Comparison of ENCODE assay signal across 7 mouse cellular contexts in genomic region chr11:100575484-100575855, GRCm38 (mm10). TPM values are rescaled to one million over a fixed set of nuclear protein-coding genes. Genes with fewer than 3 reads are reported as not detected.
DNase-seq lines count a peak whose midpoint lies in the region; ATAC-seq and TF ChIP-seq lines count a peak whose summit lies in the region.

No protein-coding gene starts in this region.

- H3K4me1 ChIP-seq in embryonic facial prominence, embryonic 10.5 days: peaks cover 30% of the 10 kb centered on the region
- peaks cover 16% of the 10 kb centered on the region for H3K4me1 ChIP-seq in heart, postnatal 0 days (ENCODE audit: control insufficient read depth, insufficient read depth)
- peaks cover 18% of the 10 kb centered on the region for H3K4me1 ChIP-seq in liver, embryonic 11.5 days (replicated peaks; ENCODE audit: control insufficient read depth, insufficient read depth, low read length)
- H3K4me1 ChIP-seq in small intestine, adult 2 months (ENCODE audit: control insufficient read depth, insufficient read depth, insufficient read length, low read length): peaks cover 12% of the 10 kb centered on the region

- no peak for TF ChIP-seq CTCF in heart, postnatal 0 days (IDR thresholded peaks at IDR 0.05; ENCODE audit: low read depth)
- TF ChIP-seq CTCF in small intestine, adult 2 months (IDR thresholded peaks at IDR 0.05; ENCODE audit: extremely low read depth, insufficient read length, insufficient replicate concordance, low read depth, low read length): no peak

- peaks cover 41% of the 10 kb centered on the region for H3K36me3 ChIP-seq in embryonic facial prominence, embryonic 10.5 days (replicated peaks)
- peaks cover 7% of the 10 kb centered on the region; the same call in 1 of the 2 replicates for H3K36me3 ChIP-seq in heart, postnatal 0 days (replicated peaks; ENCODE audit: control insufficient read depth, insufficient read depth, low read length)
- peaks cover 10% of the 10 kb centered on the region; the same call in 1 of the 2 replicates for H3K36me3 ChIP-seq in liver, embryonic 11.5 days (ENCODE audit: control insufficient read depth, insufficient read depth, low read length)
- peaks cover 11% of the 10 kb centered on the region for H3K36me3 ChIP-seq in small intestine, adult 2 months (ENCODE audit: control insufficient read depth, insufficient read depth, low read length)

- DNase-seq in layer of hippocampus, adult 11-12 months (ENCODE audit: low spot score): peak; percentile 82
- DNase-seq in layer of hippocampus, adult 9-10 months (ENCODE audit: low spot score): no peak
- peak; percentile 24 for DNase-seq in embryonic facial prominence, embryonic 10.5 days (ENCODE audit: low spot score)
- DNase-seq in heart, postnatal 0 days (ENCODE audit: low spot score): no peak
- DNase-seq in liver, embryonic 11.5 days (ENCODE audit: low spot score): no peak
- no peak for DNase-seq in kidney, postnatal 14 days

- H3K27ac ChIP-seq in embryonic facial prominence, embryonic 10.5 days (replicated peaks): peak overlapping the region; percentile 84
- peak overlapping the region; percentile 35; the same call in 1 of the 2 replicates for H3K27ac ChIP-seq in heart, postnatal 0 days (ENCODE audit: low read depth)
- peak overlapping the region; percentile 43; the same call in 1 of the 2 replicates for H3K27ac ChIP-seq in liver, embryonic 11.5 days (ENCODE audit: low read depth, low read length)
- peak overlapping the region; percentile 41; the same call in 1 of the 2 replicates for H3K27ac ChIP-seq in small intestine, adult 2 months (ENCODE audit: insufficient read depth, low read depth, low read length)

- peaks cover 41% of the 10 kb centered on the region for H3K27me3 ChIP-seq in embryonic facial prominence, embryonic 10.5 days (replicated peaks; ENCODE audit: low read depth, poor library complexity, severe bottlenecking)
- no peaks in the 10 kb centered on the region for H3K27me3 ChIP-seq in heart, postnatal 0 days (ENCODE audit: control insufficient read depth, insufficient read depth, low read length)
- 0 out of 2 replicates have a peak, but pooled peaks cover 2% of the 10 kb centered on the region for H3K27me3 ChIP-seq in liver, embryonic 11.5 days (replicated peaks; ENCODE audit: control insufficient read depth, insufficient read depth, low read length)
- no peaks in the 10 kb centered on the region for H3K27me3 ChIP-seq in small intestine, adult 2 months (ENCODE audit: control insufficient read depth, insufficient read depth, low read length)

- peak overlapping the region; percentile 86 for H3K4me2 ChIP-seq in heart, postnatal 0 days (ENCODE audit: low read depth, low read length)
- H3K4me2 ChIP-seq in liver, embryonic 11.5 days: peak overlapping the region; percentile 92

- TF ChIP-seq EP300 in heart, postnatal 0 days (IDR thresholded peaks at IDR 0.05; ENCODE audit: low read depth): no peak

- no peaks in the 10 kb centered on the region for H3K9me3 ChIP-seq in embryonic facial prominence, embryonic 10.5 days
- H3K9me3 ChIP-seq in heart, postnatal 0 days (replicated peaks; ENCODE audit: control insufficient read depth, low read length): no peaks in the 10 kb centered on the region
- no peaks in the 10 kb centered on the region for H3K9me3 ChIP-seq in liver, embryonic 11.5 days (ENCODE audit: control insufficient read depth, low read length)

- no peak for TF ChIP-seq POLR2A in small intestine, adult 2 months (IDR thresholded peaks at IDR 0.05; ENCODE audit: low read depth, low read length)

- H3K9ac ChIP-seq in heart, postnatal 0 days (replicated peaks; ENCODE audit: low read depth, low read length): 0 out of 2 replicates have a peak overlapping the region, but pooled peaks have one; percentile 66
- H3K9ac ChIP-seq in liver, embryonic 11.5 days (ENCODE audit: low read depth, low read length): peak overlapping the region; percentile 79

- 26% methylated on average over 2 of the region's 2 CpGs for WGBS in embryonic facial prominence, embryonic 10.5 days
- WGBS in heart, postnatal 0 days: 33% methylated on average over 2 of the region's 2 CpGs
- 42% methylated on average over 2 of the region's 2 CpGs for WGBS in liver, embryonic 11.5 days
- 39% methylated on average over 2 of the region's 2 CpGs for WGBS in small intestine, adult 2 months

- peak overlapping the region; percentile 79 for H3K4me3 ChIP-seq in embryonic facial prominence, embryonic 10.5 days
- H3K4me3 ChIP-seq in heart, postnatal 0 days (ENCODE audit: low read depth, low read length): peak overlapping the region; percentile 70
- peak overlapping the region; percentile 84 for H3K4me3 ChIP-seq in liver, embryonic 11.5 days (ENCODE audit: low read depth, low read length)
- H3K4me3 ChIP-seq in small intestine, adult 2 months (ENCODE audit: low read depth, low read length): peak overlapping the region; percentile 66

- no peak for ATAC-seq in heart, postnatal 0 days (ENCODE audit: insufficient read depth, low read depth)
- no peak; the same call in 1 of the 2 replicates for ATAC-seq in liver, embryonic 11.5 days (replicated peaks; ENCODE audit: low FRiP score)

RNA-seq across cellular contexts. Expression of gene Cnp, which starts 0.8 kb away (rescaled TPM):
- polyA plus RNA-seq in embryonic facial prominence, embryonic 10.5 days (2016; fragmentation: Nextera tagmentation; extraction: Ambion mirVana): 21.3 and 25.1 TPM in 2 replicates
- total RNA-seq in heart, postnatal 0 days (2014; rRNA removed; ENCODE audit: low replicate concordance): 10.8 and 28.3 TPM in 2 replicates
- 11.5 and 12.4 TPM in 2 replicates for polyA plus RNA-seq in heart, postnatal 0 days (2015; fragmentation: Nextera tagmentation; extraction: Ambion mirVana)
- 19.4 and 19.7 TPM in 2 replicates for polyA plus RNA-seq in liver, embryonic 11.5 days (2014; fragmentation: Nextera tagmentation; extraction: Ambion mirVana)
- 12.1 and 19.4 TPM in 2 replicates for polyA plus RNA-seq in small intestine, adult 2 months (2012; rRNA removed)

RNA-seq across cellular contexts. Expression of gene Ttc25, which starts 30.1 kb away (rescaled TPM):
- 1.4 and 1.7 TPM in 2 replicates for polyA plus RNA-seq in embryonic facial prominence, embryonic 10.5 days (2016; fragmentation: Nextera tagmentation; extraction: Ambion mirVana)
- total RNA-seq in heart, postnatal 0 days (2014; rRNA removed; ENCODE audit: low replicate concordance): 0.23 and 0.39 TPM in 2 replicates
- 0.37 TPM in 2 replicates for polyA plus RNA-seq in heart, postnatal 0 days (2015; fragmentation: Nextera tagmentation; extraction: Ambion mirVana)
- polyA plus RNA-seq in liver, embryonic 11.5 days (2014; fragmentation: Nextera tagmentation; extraction: Ambion mirVana): 0.18 and 0.26 TPM in 2 replicates
- polyA plus RNA-seq in small intestine, adult 2 months (2012; rRNA removed): 0.01 and 0.09 TPM in 2 replicates

RNA-seq across cellular contexts. Expression of gene Nkiras2, which starts 43.6 kb away (rescaled TPM):
- polyA plus RNA-seq in embryonic facial prominence, embryonic 10.5 days (2016; fragmentation: Nextera tagmentation; extraction: Ambion mirVana): 77.2 and 81.4 TPM in 2 replicates
- 113 and 134 TPM in 2 replicates for total RNA-seq in heart, postnatal 0 days (2014; rRNA removed; ENCODE audit: low replicate concordance)
- 77.4 and 79.7 TPM in 2 replicates for polyA plus RNA-seq in heart, postnatal 0 days (2015; fragmentation: Nextera tagmentation; extraction: Ambion mirVana)
- polyA plus RNA-seq in liver, embryonic 11.5 days (2014; fragmentation: Nextera tagmentation; extraction: Ambion mirVana): 35.4 and 36.5 TPM in 2 replicates
- 85.2 and 134 TPM in 2 replicates for polyA plus RNA-seq in small intestine, adult 2 months (2012; rRNA removed)

RNA-seq across cellular contexts. Expression of gene Dnajc7, which starts 44.5 kb away (rescaled TPM):
- polyA plus RNA-seq in embryonic facial prominence, embryonic 10.5 days (2016; fragmentation: Nextera tagmentation; extraction: Ambion mirVana): 272 and 279 TPM in 2 replicates
- total RNA-seq in heart, postnatal 0 days (2014; rRNA removed; ENCODE audit: low replicate concordance): 82.2 and 98.5 TPM in 2 replicates
- 163 and 173 TPM in 2 replicates for polyA plus RNA-seq in heart, postnatal 0 days (2015; fragmentation: Nextera tagmentation; extraction: Ambion mirVana)
- 70.6 and 70.8 TPM in 2 replicates for polyA plus RNA-seq in liver, embryonic 11.5 days (2014; fragmentation: Nextera tagmentation; extraction: Ambion mirVana)
- 10.6 and 24.8 TPM in 2 replicates for polyA plus RNA-seq in small intestine, adult 2 months (2012; rRNA removed)

RNA-seq across cellular contexts. Expression of gene Acly, which starts 47.7 kb away (rescaled TPM):
- polyA plus RNA-seq in embryonic facial prominence, embryonic 10.5 days (2016; fragmentation: Nextera tagmentation; extraction: Ambion mirVana): 291 and 321 TPM in 2 replicates
- 68.4 and 75.6 TPM in 2 replicates for total RNA-seq in heart, postnatal 0 days (2014; rRNA removed; ENCODE audit: low replicate concordance)
- 32.3 and 35.5 TPM in 2 replicates for polyA plus RNA-seq in heart, postnatal 0 days (2015; fragmentation: Nextera tagmentation; extraction: Ambion mirVana)
- polyA plus RNA-seq in liver, embryonic 11.5 days (2014; fragmentation: Nextera tagmentation; extraction: Ambion mirVana): 159 and 194 TPM in 2 replicates
- polyA plus RNA-seq in small intestine, adult 2 months (2012; rRNA removed): 14.0 and 21.7 TPM in 2 replicates

Comparison
In these comparisons a context has a peak if more than half of its experiments do, and no peak if none do; other contexts are left out.
1. DNase-seq: peak in layer of hippocampus, adult 11-12 months (single experiment) and embryonic facial prominence, embryonic 10.5 days (single experiment); none in layer of hippocampus, adult 9-10 months (single experiment), heart, postnatal 0 days (single experiment), liver, embryonic 11.5 days (single experiment) and kidney, postnatal 14 days (single experiment).
2. Peak in every context shown above with its lines, with median percentiles within 50 percentile points of each other: H3K27ac ChIP-seq and H3K4me3 ChIP-seq.